Mouse (Mus musculus): ENCODE results near the gene Zfp93. TPM values are rescaled to one million over a fixed set of nuclear protein-coding genes. Genes with fewer than 3 reads are reported as not detected.

The Zfp93 gene
- polyA plus RNA-seq, 1 experiment, result not detected

- H3K36me3 ChIP-seq (ENCODE audit: control insufficient read depth), result no peaks in the 10 kb centered on the region
- no peaks in the 10 kb centered on the region for H3K4me1 ChIP-seq (ENCODE audit: control insufficient read depth)
- peaks cover 11% of the 10 kb centered on the region for H3K9me3 ChIP-seq (ENCODE audit: control insufficient read depth, low read length)
- H3K27me3 ChIP-seq (ENCODE audit: control insufficient read depth), result peaks cover 16% of the 10 kb centered on the region
- no peak overlapping the region for H3K4me3 ChIP-seq (replicated peaks)
- TF ChIP-seq GATA1 (IDR thresholded peaks at IDR 0.05; ENCODE audit: low read length) (no peak), TAL1 (IDR thresholded peaks at IDR 0.05; ENCODE audit: low read length) (no peak)
These were observed 52.4 kb downstream of the Zfp93 start for GRCm38 (mm10) chr7:24322593-24322992.

DNA sequence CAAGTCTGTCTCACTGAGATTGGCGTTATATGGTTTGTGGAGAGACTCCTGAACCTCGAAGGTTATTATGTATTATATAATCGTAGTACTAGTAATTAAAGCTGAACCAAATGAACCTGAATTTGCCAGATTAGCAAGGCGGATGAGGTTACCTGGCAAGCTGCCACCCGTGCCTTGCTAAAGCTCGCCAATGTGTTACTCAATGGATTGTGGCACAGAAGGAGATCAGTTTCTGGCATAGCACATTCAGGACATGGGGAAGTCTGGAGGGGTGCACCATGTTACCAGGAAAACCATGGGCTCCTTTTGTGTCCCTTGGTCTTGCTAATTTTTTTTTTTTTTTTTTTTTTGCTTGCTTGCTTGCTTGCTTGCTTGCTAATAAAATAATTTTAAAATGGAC, 55.0 kb downstream of the Zfp93 start:
- H3K27me3 ChIP-seq (ENCODE audit: control insufficient read depth), result peaks cover 16% of the 10 kb centered on the region
- H3K4me3 ChIP-seq (replicated peaks), result no peak overlapping the region
- no peaks in the 10 kb centered on the region for H3K36me3 ChIP-seq (ENCODE audit: control insufficient read depth)
- TF ChIP-seq TAL1 (IDR thresholded peaks at IDR 0.05; ENCODE audit: low read length) (no peak; the same call in 2 of the 3 replicates), GATA1 (IDR thresholded peaks at IDR 0.05; ENCODE audit: low read length) (no peak)
- H3K4me1 ChIP-seq (ENCODE audit: control insufficient read depth), result no peaks in the 10 kb centered on the region
- peaks cover 11% of the 10 kb centered on the region for H3K9me3 ChIP-seq (ENCODE audit: control insufficient read depth, low read length)

DNA sequence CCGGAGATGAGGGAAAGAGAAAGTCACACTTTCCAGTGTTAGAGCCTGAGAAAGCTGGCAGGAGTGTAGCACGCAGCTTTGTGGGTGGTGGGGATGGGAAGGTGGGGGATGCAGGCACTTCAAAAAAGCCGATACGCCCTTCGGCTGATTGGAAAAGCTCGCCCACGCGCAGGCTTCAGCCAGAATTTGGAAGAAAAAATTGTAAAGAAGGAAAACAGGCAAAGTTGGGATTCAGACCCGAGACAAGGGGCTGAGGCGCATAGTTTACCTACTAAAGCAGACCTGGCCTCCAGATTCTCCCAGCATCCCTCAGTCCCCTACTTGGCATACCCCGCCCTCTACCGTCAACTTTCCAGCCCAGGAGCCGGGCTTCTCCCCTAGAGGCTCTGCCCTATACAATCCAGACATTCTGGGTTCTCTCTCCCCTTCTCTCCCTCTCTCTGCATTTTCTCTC, 55.5 kb downstream of the Zfp93 start:
- Histone ChIP-seq H3K36me3 (ENCODE audit: control insufficient read depth) (no peaks in the 10 kb centered on the region), H3K27me3 (ENCODE audit: control insufficient read depth) (peaks cover 16% of the 10 kb centered on the region), H3K4me1 (ENCODE audit: control insufficient read depth) (no peaks in the 10 kb centered on the region), H3K9me3 (ENCODE audit: control insufficient read depth, low read length) (peaks cover 11% of the 10 kb centered on the region), H3K4me3 (replicated peaks) (no peak overlapping the region)
- TF ChIP-seq GATA1 (IDR thresholded peaks at IDR 0.05; ENCODE audit: low read length), result no peak
- TF ChIP-seq TAL1 (IDR thresholded peaks at IDR 0.05; ENCODE audit: low read length), result no peak

- H3K9me3 ChIP-seq (ENCODE audit: control insufficient read depth, low read length), result peaks cover 11% of the 10 kb centered on the region
- H3K27me3 ChIP-seq (ENCODE audit: control insufficient read depth), result peaks cover 16% of the 10 kb centered on the region
- H3K36me3 ChIP-seq (ENCODE audit: control insufficient read depth), result no peaks in the 10 kb centered on the region
- H3K4me1 ChIP-seq (ENCODE audit: control insufficient read depth), result no peaks in the 10 kb centered on the region
- no peak overlapping the region for H3K4me3 ChIP-seq (replicated peaks)
- no peak for TF ChIP-seq TAL1 (IDR thresholded peaks at IDR 0.05; ENCODE audit: low read length)
- TF ChIP-seq GATA1 (IDR thresholded peaks at IDR 0.05; ENCODE audit: low read length), result no peak
These were observed 56.3 kb downstream of the Zfp93 start for GRCm38 (mm10) chr7:24326273-24327135.

Other genes starting within 250 kb of the Zfp93 start
- under 0.01 TPM in 2 replicates for gene Vmn1r183, start 217.2 kb upstream of the Zfp93 start, polyA plus RNA-seq (2012)
- gene Zfp180, start 188.5 kb upstream of the Zfp93 start, polyA plus RNA-seq (2012), result 0.80 and 0.83 TPM in 2 replicates
- 0.02 and 0.05 TPM in 2 replicates for gene Zfp112, start 158.1 kb upstream of the Zfp93 start, polyA plus RNA-seq (2012)
- 0.04 TPM in 1 of 2 replicates, not detected in the other for gene Zfp235, start 136.3 kb upstream of the Zfp93 start, polyA plus RNA-seq (2012)
- gene Zfp114, start 95.4 kb upstream of the Zfp93 start, polyA plus RNA-seq (2012), result not detected in 2 replicates
- 0.01 TPM in 1 of 2 replicates, not detected in the other for gene Zfp111, start 59.0 kb upstream of the Zfp93 start, polyA plus RNA-seq (2012)
- 0.02 TPM in 1 of 2 replicates, not detected in the other for gene Zfp109, start 32.9 kb upstream of the Zfp93 start, polyA plus RNA-seq (2012)
- not detected in 2 replicates for gene Zfp108, start 15.6 kb upstream of the Zfp93 start, polyA plus RNA-seq (2012)
- gene Zfp61, start 30.8 kb downstream of the Zfp93 start, polyA plus RNA-seq (2012), result 0.12 TPM in 1 of 2 replicates, not detected in the other
- 0.07 TPM in 1 of 2 replicates, not detected in the other for gene Zfp94, start 46.2 kb downstream of the Zfp93 start, polyA plus RNA-seq (2012)
- not detected in 2 replicates for gene Tescl, start 63.5 kb downstream of the Zfp93 start, polyA plus RNA-seq (2012)
- gene Lypd5, start 78.8 kb downstream of the Zfp93 start, polyA plus RNA-seq (2012), result 0.02 TPM in 1 of 2 replicates, not detected in the other
- 56.1 and 61.3 TPM in 2 replicates for gene Kcnn4, start 99.8 kb downstream of the Zfp93 start, polyA plus RNA-seq (2012)
- 16.4 and 18.4 TPM in 2 replicates for gene Smg9, start 129.2 kb downstream of the Zfp93 start, polyA plus RNA-seq (2012)
- gene Irgc1, start 181.9 kb downstream of the Zfp93 start, polyA plus RNA-seq (2012), result not detected in 2 replicates
- gene Plaur, start 192.1 kb downstream of the Zfp93 start, polyA plus RNA-seq (2012), result 0.08 and 0.17 TPM in 2 replicates
- 0.01 TPM in 1 of 2 replicates, not detected in the other for gene Cadm4, start 211.6 kb downstream of the Zfp93 start, polyA plus RNA-seq (2012)
- 0.55 and 0.58 TPM in 2 replicates for gene Zfp428, start 236.6 kb downstream of the Zfp93 start, polyA plus RNA-seq (2012)
- not detected in 2 replicates for gene AC161166.1, start 242.0 kb downstream of the Zfp93 start, polyA plus RNA-seq (2012)